Mouse (Mus musculus) neural tube, embryonic 12.5 days (tissue): ENCODE measurements around the gene Pacsin2. TPM values are rescaled to one million over a fixed set of nuclear protein-coding genes. Genes with fewer than 3 reads are reported as not detected.
"Not testable (repeated sequence)": the region's sequence is repeated elsewhere in the genome, so short reads cannot be mapped to it uniquely, and the experiment has no call there.

Experiments
- ATAC-seq: fragments of 200-750 bp; cut with Nextera tagmentation; 2 replicates; pipeline ENCODE4 v1.8.0; 2017; ENCODE audit warnings: low read depth, mild to moderate bottlenecking, moderate TSS enrichment, moderate library complexity; ENCODE audit not compliant: low FRiP score
- H3K27ac ChIP-seq: fragments of 300-500 bp; sonication (generic); 2 replicates; pipeline ENCODE4 v1.5.1; 2016
- H3K27me3 ChIP-seq: fragments of 300-500 bp; sonication (generic); replicated peaks from 2 replicates; pipeline ENCODE4 v1.6.1; 2016; ENCODE audit warnings: mild to moderate bottlenecking
- H3K36me3 ChIP-seq: fragments of 300-500 bp; sonication (generic); 2 replicates; pipeline ENCODE4 v1.6.1; 2016; ENCODE audit warnings: mild to moderate bottlenecking
- H3K4me1 ChIP-seq: fragments of 300-500 bp; sonication (generic); 2 replicates; pipeline ENCODE4 v1.6.1; 2016
- H3K4me2 ChIP-seq: fragments of 300-500 bp; sonication (generic); replicated peaks from 2 replicates; pipeline ENCODE4 v1.6.1; 2016; ENCODE audit warnings: mild to moderate bottlenecking
- H3K4me3 ChIP-seq: fragments of 300-500 bp; sonication (generic); 2 replicates; pipeline ENCODE4 v1.5.1; 2016
- H3K9ac ChIP-seq: fragments of 300-500 bp; sonication (generic); 2 replicates; pipeline ENCODE4 v1.6.1; 2016; ENCODE audit warnings: mild to moderate bottlenecking
- H3K9me3 ChIP-seq: fragments of 300-500 bp; sonication (generic); 2 replicates; pipeline ENCODE4 v1.6.1; 2016; ENCODE audit warnings: mild to moderate bottlenecking
- WGBS: fragments of 180-500 bp; shearing (Covaris S2); methylation state at CpG from one replicate; pipeline ENCODE4 v1.1.7; 2016; 5-methylcytosine and 5-hydroxymethylcytosine counted together
- polyA plus RNA-seq: library from polyadenylated mRNA; unstranded; fragments of >200 nt; fragmentation: Nextera tagmentation; extraction: Ambion mirVana; gene quantifications from 2 replicates; pipeline ENCODE4 v1.2.1, GENCODE M21; 2016

Pacsin2 gene
- polyA plus RNA-seq, 1 experiment from 2014 or later = 46.8 TPM

GRCm38 (mm10) chr15:83375136-83375535 is 89.3 kb downstream of the Pacsin2 start:
- ATAC-seq = no peak
- no peak overlapping the region for H3K4me2 ChIP-seq
- no peaks in the 10 kb centered on the region for H3K9me3 ChIP-seq
- H3K4me1 ChIP-seq = no peaks in the 10 kb centered on the region
- peaks cover 12% of the 10 kb centered on the region; the same call in 1 of the 2 replicates for H3K36me3 ChIP-seq
- no peak overlapping the region for H3K4me3 ChIP-seq
- no peaks in the 10 kb centered on the region for H3K27me3 ChIP-seq
- H3K27ac ChIP-seq = no peak overlapping the region
- WGBS = 74% methylated on average over 4 of the region's 4 CpGs
- H3K9ac ChIP-seq = no peak overlapping the region

- Histone ChIP-seq H3K36me3 (peaks cover 12% of the 10 kb centered on the region; the same call in 1 of the 2 replicates), H3K9me3 (no peaks in the 10 kb centered on the region), H3K27ac (no peak overlapping the region), H3K4me1 (no peaks in the 10 kb centered on the region), H3K4me3 (no peak overlapping the region), H3K9ac (no peak overlapping the region), H3K4me2 (no peak overlapping the region), H3K27me3 (no peaks in the 10 kb centered on the region)
- no peak for ATAC-seq
Observed at GRCm38 (mm10) chr15:83374076-83374475, 90.3 kb downstream of the Pacsin2 start.

GRCm38 (mm10) chr15:83368702-83369101 is 95.7 kb downstream of the Pacsin2 start:
- H3K9ac ChIP-seq, H3K27me3 ChIP-seq, H3K4me3 ChIP-seq, H3K36me3 ChIP-seq, ATAC-seq, H3K9me3 ChIP-seq, H3K4me1 ChIP-seq, H3K4me2 ChIP-seq, H3K27ac ChIP-seq: not testable (repeated sequence)
- 92% methylated on average over 4 of the region's 4 CpGs for WGBS

GRCm38 (mm10) chr15:83368261-83368660 is 96.1 kb downstream of the Pacsin2 start:
- 91% methylated on average over 2 of the region's 2 CpGs for WGBS
- no peaks in the 10 kb centered on the region for H3K36me3 ChIP-seq
- no peak overlapping the region for H3K27ac ChIP-seq
- H3K9ac ChIP-seq = no peak overlapping the region
- ATAC-seq = no peak
- H3K4me1 ChIP-seq = peaks cover 6% of the 10 kb centered on the region
- peaks cover 9% of the 10 kb centered on the region; the same call in 1 of the 2 replicates for H3K27me3 ChIP-seq
- H3K4me2 ChIP-seq = no peak overlapping the region
- no peak overlapping the region for H3K4me3 ChIP-seq
- no peaks in the 10 kb centered on the region for H3K9me3 ChIP-seq

- Histone ChIP-seq H3K4me1 (peaks cover 6% of the 10 kb centered on the region), H3K9ac (no peak overlapping the region), H3K9me3 (no peaks in the 10 kb centered on the region), H3K27ac (no peak overlapping the region), H3K27me3 (peaks cover 9% of the 10 kb centered on the region; the same call in 1 of the 2 replicates), H3K4me3 (peak overlapping the region; percentile 21), H3K36me3 (no peaks in the 10 kb centered on the region), H3K4me2 (peak overlapping the region; percentile 56)
- WGBS = 25% methylated on average over 58 of the region's 58 CpGs
- ATAC-seq = peak; percentile 44
Observed at GRCm38 (mm10) chr15:83366933-83367552, 97.4 kb downstream of the Pacsin2 start.

GRCm38 (mm10) chr15:83365697-83366096 is 98.7 kb downstream of the Pacsin2 start:
- no peaks in the 10 kb centered on the region for H3K36me3 ChIP-seq
- no peak overlapping the region for H3K9ac ChIP-seq
- no peak overlapping the region for H3K27ac ChIP-seq
- no peak overlapping the region for H3K4me3 ChIP-seq
- peaks cover 6% of the 10 kb centered on the region for H3K4me1 ChIP-seq
- ATAC-seq = no peak
- no peaks in the 10 kb centered on the region for H3K9me3 ChIP-seq
- H3K27me3 ChIP-seq = peaks cover 9% of the 10 kb centered on the region; the same call in 1 of the 2 replicates
- no peak overlapping the region for H3K4me2 ChIP-seq

GRCm38 (mm10) chr15:83364194-83364593 is 100.2 kb downstream of the Pacsin2 start:
- Histone ChIP-seq H3K4me3 (no peak overlapping the region), H3K4me2 (no peak overlapping the region), H3K9ac (no peak overlapping the region), H3K36me3 (no peaks in the 10 kb centered on the region), H3K9me3 (no peaks in the 10 kb centered on the region), H3K27me3 (peaks cover 9% of the 10 kb centered on the region; the same call in 1 of the 2 replicates), H3K27ac (no peak overlapping the region), H3K4me1 (peaks cover 6% of the 10 kb centered on the region)
- ATAC-seq = no peak
- 70% methylated on average over 3 of the region's 3 CpGs for WGBS

- 89% methylated on average over 1 of the region's 1 CpGs for WGBS
- ATAC-seq, H3K27ac ChIP-seq, H3K27me3 ChIP-seq, H3K9ac ChIP-seq, H3K4me3 ChIP-seq, H3K36me3 ChIP-seq, H3K4me2 ChIP-seq, H3K9me3 ChIP-seq, H3K4me1 ChIP-seq: not testable (repeated sequence)
Observed at GRCm38 (mm10) chr15:83362813-83363212, 101.6 kb downstream of the Pacsin2 start.

GRCm38 (mm10) chr15:83360899-83361298 is 103.5 kb downstream of the Pacsin2 start:
- not testable (repeated sequence) for ATAC-seq, H3K36me3 ChIP-seq, H3K9ac ChIP-seq, H3K27ac ChIP-seq, H3K27me3 ChIP-seq, H3K9me3 ChIP-seq, H3K4me2 ChIP-seq, H3K4me1 ChIP-seq, H3K4me3 ChIP-seq
- 60% methylated on average over 5 of the region's 5 CpGs for WGBS

- WGBS = 82% methylated on average over 3 of the region's 3 CpGs
- H3K36me3 ChIP-seq = no peaks in the 10 kb centered on the region
- no peak for ATAC-seq
- no peaks in the 10 kb centered on the region for H3K9me3 ChIP-seq
- H3K4me3 ChIP-seq = no peak overlapping the region
- H3K4me2 ChIP-seq = no peak overlapping the region
- no peak overlapping the region for H3K9ac ChIP-seq
- no peak overlapping the region for H3K27ac ChIP-seq
- H3K27me3 ChIP-seq = no peaks in the 10 kb centered on the region
- H3K4me1 ChIP-seq = no peaks in the 10 kb centered on the region
Observed at GRCm38 (mm10) chr15:83360140-83360539, 104.3 kb downstream of the Pacsin2 start.

GRCm38 (mm10) chr15:83358476-83358875 is 105.9 kb downstream of the Pacsin2 start:
- no peak overlapping the region for H3K27ac ChIP-seq
- no peaks in the 10 kb centered on the region for H3K4me1 ChIP-seq
- H3K36me3 ChIP-seq = no peaks in the 10 kb centered on the region
- ATAC-seq = no peak
- H3K4me3 ChIP-seq = no peak overlapping the region
- H3K9ac ChIP-seq = no peak overlapping the region
- WGBS = 89% methylated on average over 1 of the region's 1 CpGs
- H3K9me3 ChIP-seq = no peaks in the 10 kb centered on the region
- no peak overlapping the region for H3K4me2 ChIP-seq
- no peaks in the 10 kb centered on the region for H3K27me3 ChIP-seq

GRCm38 (mm10) chr15:83351546-83351945 is 112.9 kb downstream of the Pacsin2 start:
- Histone ChIP-seq H3K9ac (no peak overlapping the region), H3K4me1 (peaks cover 11% of the 10 kb centered on the region), H3K9me3 (no peaks in the 10 kb centered on the region), H3K4me3 (no peak overlapping the region), H3K27me3 (no peaks in the 10 kb centered on the region), H3K27ac (no peak overlapping the region), H3K4me2 (no peak overlapping the region), H3K36me3 (no peaks in the 10 kb centered on the region)
- no peak for ATAC-seq
- WGBS = 89% methylated on average over 4 of the region's 4 CpGs

- Histone ChIP-seq H3K9ac (no peak overlapping the region), H3K36me3 (no peaks in the 10 kb centered on the region), H3K4me3 (no peak overlapping the region), H3K4me1 (peaks cover 11% of the 10 kb centered on the region), H3K27me3 (no peaks in the 10 kb centered on the region), H3K9me3 (no peaks in the 10 kb centered on the region), H3K27ac (no peak overlapping the region), H3K4me2 (peak overlapping the region; percentile 93)
- WGBS = 64% methylated on average over 2 of the region's 2 CpGs
- ATAC-seq = no peak
Observed at GRCm38 (mm10) chr15:83350859-83351258, 113.5 kb downstream of the Pacsin2 start.
